Mouse (Mus musculus): ENCODE measurements around the gene Ehd4. TPM values are rescaled to one million over a fixed set of nuclear protein-coding genes. Genes with fewer than 3 reads are reported as not detected.

Ehd4 gene
- polyA plus RNA-seq, 1 experiment from 2014 or later = 22.8 TPM

DNA sequence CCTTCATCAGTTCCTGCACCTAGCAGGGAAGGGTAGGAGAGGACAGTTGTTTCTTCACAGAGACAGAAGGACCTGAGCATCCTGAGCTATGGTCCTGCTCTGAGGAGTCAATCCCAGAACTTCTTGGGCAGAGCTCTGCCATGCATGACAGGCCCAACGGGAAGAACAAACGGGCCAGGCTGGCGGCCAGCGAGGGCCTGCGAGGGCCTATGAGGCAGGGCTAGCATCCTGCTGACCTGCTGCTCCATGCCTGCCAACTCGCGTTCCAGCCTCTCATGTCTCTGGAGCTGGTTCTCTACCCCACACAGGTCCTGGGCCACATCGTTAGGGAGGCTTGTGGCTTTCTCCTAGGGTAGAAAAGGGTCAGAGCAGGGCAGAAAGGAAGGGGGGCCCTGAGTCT, 92.2 kb downstream of the Ehd4 start:
- Histone ChIP-seq H3K9me3 (no peaks in the 10 kb centered on the region), H3K9ac (replicated peaks) (no peak overlapping the region), H3K27me3 (no peaks in the 10 kb centered on the region), H3K4me2 (replicated peaks) (no peak overlapping the region), H3K4me3 (no peak overlapping the region), H3K27ac (replicated peaks) (no peak overlapping the region), H3K36me3 (no peaks in the 10 kb centered on the region), H3K4me1 (no peaks in the 10 kb centered on the region)
- ATAC-seq (ENCODE audit: low FRiP score, low read depth) = no peak
- 74% methylated on average over 8 of the region's 8 CpGs for WGBS

DNA sequence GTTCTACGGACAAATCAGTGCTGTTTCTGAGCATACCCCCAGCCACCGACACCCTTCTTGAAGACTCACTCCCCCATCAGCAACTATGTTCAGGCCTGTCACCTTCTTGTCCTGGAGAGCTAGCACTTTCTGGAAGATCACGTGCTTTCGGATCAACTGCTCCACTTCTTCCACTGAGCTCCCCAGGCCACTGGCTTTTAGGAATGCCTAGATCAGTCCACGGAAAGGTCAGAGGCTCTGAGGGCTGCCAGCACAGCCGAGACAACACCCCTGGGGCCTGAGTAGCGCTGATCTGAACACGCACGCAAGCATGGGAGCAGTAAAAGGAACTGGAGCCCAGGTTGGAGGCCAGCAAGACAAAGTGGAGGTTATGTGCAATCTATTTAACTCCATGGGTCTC, 93.8 kb downstream of the Ehd4 start:
- Histone ChIP-seq H3K4me3 (no peak overlapping the region), H3K27ac (replicated peaks) (no peak overlapping the region), H3K27me3 (no peaks in the 10 kb centered on the region), H3K9ac (replicated peaks) (no peak overlapping the region), H3K36me3 (no peaks in the 10 kb centered on the region), H3K9me3 (no peaks in the 10 kb centered on the region), H3K4me1 (no peaks in the 10 kb centered on the region), H3K4me2 (replicated peaks) (no peak overlapping the region)
- 73% methylated on average over 9 of the region's 9 CpGs for WGBS
- ATAC-seq (ENCODE audit: low FRiP score, low read depth) = no peak

DNA sequence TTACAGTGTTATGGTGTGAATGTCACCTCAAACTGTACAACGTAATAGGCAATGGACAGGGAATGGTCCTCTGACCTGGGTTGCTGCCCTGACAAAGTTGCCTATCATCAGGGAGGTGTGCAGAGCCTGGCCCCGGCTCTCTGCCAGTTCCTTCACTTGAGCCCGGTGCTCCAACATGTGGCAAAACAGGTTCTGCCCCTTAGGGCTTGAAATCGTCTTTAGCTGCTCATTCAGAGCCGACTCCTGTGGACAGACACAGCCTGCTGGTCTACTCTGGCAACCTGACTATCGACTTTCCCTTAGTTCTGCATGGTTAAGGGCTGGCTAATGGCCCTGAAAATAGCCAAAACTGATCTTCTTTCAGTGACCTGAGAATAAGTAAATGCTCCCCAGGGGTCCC, 94.2 kb downstream of the Ehd4 start:
- Histone ChIP-seq H3K4me2 (replicated peaks) (no peak overlapping the region), H3K4me3 (no peak overlapping the region), H3K9me3 (no peaks in the 10 kb centered on the region), H3K27me3 (no peaks in the 10 kb centered on the region), H3K36me3 (no peaks in the 10 kb centered on the region), H3K4me1 (no peaks in the 10 kb centered on the region), H3K27ac (replicated peaks) (no peak overlapping the region), H3K9ac (replicated peaks) (no peak overlapping the region)
- 77% methylated on average over 6 of the region's 6 CpGs for WGBS
- no peak for ATAC-seq (ENCODE audit: low FRiP score, low read depth)

DNA sequence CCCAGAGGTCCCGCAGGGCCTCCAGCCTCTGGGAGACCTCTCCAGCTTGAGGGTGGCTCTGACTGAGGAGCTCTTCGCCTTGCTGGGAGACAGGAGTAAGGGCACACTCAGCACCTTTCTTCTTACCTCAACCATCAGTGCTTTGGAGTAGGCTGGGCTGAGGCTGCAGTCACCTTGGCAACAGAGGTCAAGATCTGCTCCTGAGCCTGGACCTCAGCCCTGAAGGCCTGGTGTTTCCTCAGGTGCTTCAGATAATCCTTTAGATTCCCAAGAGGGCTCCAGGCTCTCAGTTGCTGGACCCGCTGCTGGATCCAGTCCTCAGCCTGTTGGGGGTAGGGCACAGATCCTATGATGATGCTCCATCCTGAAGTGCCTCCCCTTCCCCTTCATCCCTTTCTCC, 94.9 kb downstream of the Ehd4 start:
- Histone ChIP-seq H3K9me3 (no peaks in the 10 kb centered on the region), H3K4me2 (replicated peaks) (no peak overlapping the region), H3K4me1 (no peaks in the 10 kb centered on the region), H3K27ac (replicated peaks) (no peak overlapping the region), H3K36me3 (no peaks in the 10 kb centered on the region), H3K9ac (replicated peaks) (no peak overlapping the region), H3K4me3 (no peak overlapping the region), H3K27me3 (no peaks in the 10 kb centered on the region)
- ATAC-seq (ENCODE audit: low FRiP score, low read depth) = no peak
- 94% methylated on average over 3 of the region's 3 CpGs for WGBS

DNA sequence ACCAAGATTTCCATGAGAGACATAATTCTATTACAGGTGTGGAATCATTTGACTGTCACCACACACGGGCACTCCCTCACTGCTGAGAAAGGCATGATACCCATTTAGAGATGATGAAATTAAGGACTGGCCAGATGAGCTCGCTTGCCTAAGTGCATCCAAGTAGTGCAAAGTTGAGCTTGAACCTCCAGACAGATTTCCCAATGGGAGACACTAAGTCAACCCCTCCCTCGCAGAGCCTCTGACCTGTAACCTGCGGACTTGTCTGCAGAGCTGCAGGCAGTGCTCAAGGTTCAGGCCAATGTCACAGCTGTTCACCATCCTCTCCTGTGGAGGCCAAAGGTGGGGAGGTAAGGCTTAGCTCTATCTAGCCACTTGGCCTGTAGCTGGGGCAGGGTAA, 95.6 kb downstream of the Ehd4 start:
- Histone ChIP-seq H3K9me3 (no peaks in the 10 kb centered on the region), H3K27ac (replicated peaks) (no peak overlapping the region), H3K4me3 (no peak overlapping the region), H3K4me1 (no peaks in the 10 kb centered on the region), H3K36me3 (no peaks in the 10 kb centered on the region), H3K4me2 (replicated peaks) (no peak overlapping the region), H3K27me3 (no peaks in the 10 kb centered on the region), H3K9ac (replicated peaks) (no peak overlapping the region)
- ATAC-seq (ENCODE audit: low FRiP score, low read depth) = no peak
- WGBS = 89% methylated on average over 4 of the region's 4 CpGs

DNA sequence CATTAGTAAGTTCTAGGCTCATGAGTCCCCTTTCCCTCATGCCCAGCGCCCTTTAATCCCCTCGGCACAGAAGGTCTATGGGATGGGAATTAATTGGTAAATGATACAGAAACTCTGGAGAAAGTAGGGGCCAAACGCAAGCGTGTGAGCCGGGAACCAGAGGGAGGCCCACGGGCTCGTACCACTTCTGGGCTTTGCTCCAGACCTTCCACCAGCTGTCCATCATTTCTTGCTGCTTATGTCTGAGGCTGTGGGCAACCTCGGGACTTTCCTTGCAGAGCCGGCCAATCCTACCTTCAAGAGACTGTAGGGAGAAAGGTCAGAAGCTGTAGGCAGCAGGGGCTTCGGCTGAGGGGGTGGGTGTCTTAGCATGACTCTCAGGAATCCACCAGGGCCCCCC, 98.5 kb downstream of the Ehd4 start:
- H3K27me3 ChIP-seq = no peaks in the 10 kb centered on the region
- no peak for ATAC-seq (ENCODE audit: low FRiP score, low read depth)
- no peak overlapping the region for H3K4me3 ChIP-seq
- H3K27ac ChIP-seq (replicated peaks) = no peak overlapping the region
- H3K9ac ChIP-seq (replicated peaks) = no peak overlapping the region
- H3K4me2 ChIP-seq (replicated peaks) = no peak overlapping the region
- WGBS = 87% methylated on average over 10 of the region's 10 CpGs
- no peaks in the 10 kb centered on the region for H3K4me1 ChIP-seq
- H3K9me3 ChIP-seq = no peaks in the 10 kb centered on the region
- H3K36me3 ChIP-seq = no peaks in the 10 kb centered on the region

DNA sequence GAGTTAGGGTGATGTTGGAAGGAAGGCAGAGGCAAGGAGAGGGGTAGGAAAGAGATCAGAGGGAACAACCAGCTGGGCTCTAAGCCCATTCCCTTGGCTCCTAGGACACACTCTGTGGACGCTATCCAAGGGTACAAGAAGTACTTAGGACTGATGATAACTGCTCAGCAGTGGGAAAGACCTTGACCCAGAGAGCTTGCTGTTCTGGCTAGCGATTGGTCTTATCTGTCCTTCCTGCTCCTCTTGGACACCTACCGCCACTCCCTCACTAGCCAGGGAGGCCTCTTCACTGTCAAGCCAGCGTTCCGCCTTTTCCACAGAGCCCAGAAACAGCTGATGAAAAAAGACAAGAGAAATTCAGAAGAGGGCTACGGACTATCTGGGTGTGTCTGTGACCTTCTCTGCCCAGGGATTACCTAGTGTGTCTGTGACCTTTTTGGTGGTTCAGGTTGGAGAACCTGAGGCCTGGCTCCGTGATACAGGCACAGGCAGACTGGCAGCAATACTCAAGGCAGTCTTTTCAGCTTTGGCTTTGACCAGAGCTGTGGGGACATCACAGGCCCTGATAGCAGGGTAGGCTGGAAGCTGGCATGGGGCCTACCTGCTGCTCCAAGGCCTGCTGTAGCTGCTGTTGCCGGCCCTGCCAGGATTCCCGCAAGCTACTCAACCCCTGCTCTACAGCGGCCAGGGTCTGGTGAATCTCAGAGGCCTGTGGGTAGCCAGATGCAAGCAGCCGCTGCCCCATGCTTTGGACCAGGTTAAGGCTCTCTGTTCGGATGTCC, 99.4 kb downstream of the Ehd4 start:
- H3K4me2 ChIP-seq (replicated peaks) = no peak overlapping the region
- no peak overlapping the region for H3K9ac ChIP-seq (replicated peaks)
- H3K36me3 ChIP-seq = no peaks in the 10 kb centered on the region
- no peaks in the 10 kb centered on the region for H3K9me3 ChIP-seq
- H3K27ac ChIP-seq (replicated peaks) = no peak overlapping the region
- H3K27me3 ChIP-seq = no peaks in the 10 kb centered on the region
- WGBS = 89% methylated on average over 12 of the region's 12 CpGs
- H3K4me3 ChIP-seq = no peak overlapping the region
- H3K4me1 ChIP-seq = no peaks in the 10 kb centered on the region
- no peak for ATAC-seq (ENCODE audit: low FRiP score, low read depth)

DNA sequence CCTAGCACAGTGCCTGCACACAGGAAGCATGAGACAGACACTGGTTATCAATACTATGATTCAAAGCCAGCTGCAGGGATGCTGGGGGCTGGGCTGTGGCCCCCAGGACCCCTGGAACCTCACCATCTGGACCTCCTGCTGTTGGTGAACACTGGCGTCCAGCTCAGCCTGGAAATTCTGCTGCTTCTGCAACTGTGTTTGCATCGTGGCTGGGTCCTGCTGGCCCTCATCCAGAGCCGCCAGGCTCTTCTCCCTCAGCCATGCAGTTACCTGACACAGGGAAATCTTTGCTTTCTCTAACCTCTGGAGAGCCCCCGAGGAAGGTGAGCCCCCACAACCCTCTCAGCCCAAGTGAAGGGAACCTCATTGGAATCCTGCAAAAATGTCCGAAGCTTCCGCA, 103.0 kb downstream of the Ehd4 start:
- no peak for ATAC-seq (ENCODE audit: low FRiP score, low read depth)
- Histone ChIP-seq H3K27me3 (peaks cover 3% of the 10 kb centered on the region; the same call in 1 of the 2 replicates), H3K9ac (replicated peaks) (no peak overlapping the region), H3K27ac (replicated peaks) (no peak overlapping the region), H3K4me1 (no peaks in the 10 kb centered on the region; the same call in 1 of the 2 replicates), H3K4me2 (replicated peaks) (no peak overlapping the region), H3K36me3 (no peaks in the 10 kb centered on the region), H3K4me3 (no peak overlapping the region), H3K9me3 (no peaks in the 10 kb centered on the region)
- 63% methylated on average over 6 of the region's 6 CpGs for WGBS

DNA sequence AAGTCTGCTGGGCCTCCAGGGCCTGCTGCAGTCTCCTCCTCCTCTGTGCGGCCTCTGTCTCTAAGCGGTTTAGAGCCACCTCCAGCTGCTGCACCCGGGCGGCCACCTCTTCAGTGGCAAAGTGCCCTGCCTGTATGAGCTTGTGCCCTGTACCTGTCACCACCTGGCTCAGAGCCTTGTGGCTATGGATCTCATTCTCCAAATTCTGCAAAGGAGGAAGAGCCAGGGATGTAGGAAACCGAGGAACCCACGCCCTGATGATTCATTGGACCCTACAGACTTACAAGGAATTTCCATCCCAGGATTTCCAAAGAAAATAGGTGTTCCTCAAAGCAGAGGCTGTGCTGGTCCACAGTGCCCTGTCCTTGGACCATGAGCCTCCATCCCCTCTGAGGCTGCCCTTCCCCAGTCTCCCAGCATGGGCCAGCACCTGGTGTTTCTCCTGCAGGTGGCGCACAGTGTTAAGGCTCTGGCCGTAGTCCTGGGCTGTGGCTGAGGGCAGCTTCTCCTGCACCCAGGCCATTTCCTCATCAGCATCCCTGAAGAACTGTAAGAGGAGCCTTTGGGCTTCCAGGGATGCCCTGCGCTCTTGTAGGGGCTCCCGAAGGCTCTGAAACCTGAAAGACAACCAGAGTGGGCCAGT, 104.7 kb downstream of the Ehd4 start:
- Histone ChIP-seq H3K9ac (replicated peaks) (no peak overlapping the region), H3K36me3 (no peaks in the 10 kb centered on the region), H3K4me2 (replicated peaks) (no peak overlapping the region), H3K27ac (replicated peaks) (no peak overlapping the region), H3K4me1 (no peaks in the 10 kb centered on the region; the same call in 1 of the 2 replicates), H3K9me3 (no peaks in the 10 kb centered on the region), H3K27me3 (peaks cover 5% of the 10 kb centered on the region; the same call in 1 of the 2 replicates), H3K4me3 (no peak overlapping the region)
- WGBS = 59% methylated on average over 10 of the region's 10 CpGs
- ATAC-seq (ENCODE audit: low FRiP score, low read depth) = no peak

DNA sequence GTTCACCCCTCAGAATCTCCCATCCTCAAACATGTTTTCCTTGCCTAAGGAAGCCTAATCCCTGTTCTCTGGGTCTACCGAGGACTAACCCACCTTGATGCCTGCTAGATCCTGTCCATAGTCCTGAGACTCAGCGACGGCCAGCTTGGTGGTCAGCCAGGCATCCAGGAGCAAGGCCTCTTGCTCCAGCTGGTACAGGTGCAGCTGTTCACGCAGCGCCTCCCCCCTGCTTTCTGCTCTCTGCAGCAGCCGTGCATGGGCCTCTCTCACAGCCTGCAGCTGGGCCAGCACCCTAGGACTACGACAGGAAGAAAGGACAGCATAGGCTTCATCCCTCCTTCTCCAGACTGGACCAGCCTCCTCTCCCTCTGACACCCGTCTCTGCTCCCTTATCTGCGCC, 106.2 kb downstream of the Ehd4 start:
- Histone ChIP-seq H3K4me1 (no peaks in the 10 kb centered on the region; the same call in 1 of the 2 replicates), H3K4me2 (replicated peaks) (no peak overlapping the region)
- 77% methylated on average over 9 of the region's 9 CpGs for WGBS

DNA sequence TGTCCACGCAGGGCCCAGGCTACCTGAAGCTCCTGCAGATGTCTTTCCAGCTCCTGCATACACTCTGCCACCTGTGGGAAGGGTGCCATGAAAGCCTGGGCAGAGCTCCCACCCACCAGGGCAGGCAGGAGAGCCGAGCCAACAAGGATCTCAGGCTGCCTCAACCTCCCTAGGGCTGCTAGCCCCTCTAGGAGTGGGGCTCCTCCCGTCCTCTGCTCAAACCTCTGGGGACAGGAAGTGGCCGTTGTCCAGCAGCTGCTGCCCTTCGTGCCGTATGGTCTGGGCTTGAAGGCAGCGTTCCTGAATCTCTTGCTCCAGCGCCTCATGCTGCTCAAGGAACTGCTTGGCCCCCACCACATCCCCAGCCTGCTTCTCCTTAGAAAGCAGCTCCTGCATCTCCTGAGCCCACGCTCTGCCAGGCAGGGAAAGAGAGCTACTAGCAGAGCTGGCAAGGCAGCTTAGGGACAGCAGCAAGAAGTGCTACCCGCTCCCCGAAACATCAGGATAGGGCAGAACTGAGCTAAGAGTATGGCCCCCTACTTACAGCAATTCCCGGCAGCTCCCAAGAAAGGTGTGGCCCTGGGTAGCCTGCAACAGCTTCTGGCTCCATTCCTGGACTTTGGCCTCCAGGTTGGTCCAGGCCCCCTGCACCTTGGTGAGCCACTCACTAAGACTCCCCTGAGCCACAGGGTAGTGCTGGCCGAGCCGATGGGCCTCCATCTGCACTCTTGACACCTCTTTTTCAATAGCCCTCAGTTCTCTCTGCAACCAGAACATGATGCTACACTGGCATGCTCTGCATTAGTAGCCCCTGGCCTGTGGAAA, 107.7 kb downstream of the Ehd4 start:
- H3K27ac ChIP-seq (replicated peaks) = no peak overlapping the region
- no peak for ATAC-seq (ENCODE audit: low FRiP score, low read depth)
- H3K4me2 ChIP-seq (replicated peaks) = no peak overlapping the region
- peaks cover 10% of the 10 kb centered on the region for H3K36me3 ChIP-seq
- no peaks in the 10 kb centered on the region; the same call in 1 of the 2 replicates for H3K4me1 ChIP-seq
- no peak overlapping the region for H3K9ac ChIP-seq (replicated peaks)
- no peak overlapping the region for H3K4me3 ChIP-seq
- 71% methylated on average over 14 of the region's 14 CpGs for WGBS
- no peaks in the 10 kb centered on the region for H3K9me3 ChIP-seq
- H3K27me3 ChIP-seq = peaks cover 5% of the 10 kb centered on the region; the same call in 1 of the 2 replicates

More for the DNA sequence above, 106.2 kb downstream of the Ehd4 start:
- no peaks in the 10 kb centered on the region for H3K9me3 ChIP-seq
- no peak overlapping the region for H3K4me3 ChIP-seq
- no peak for ATAC-seq (ENCODE audit: low FRiP score, low read depth)
- H3K9ac ChIP-seq (replicated peaks) = no peak overlapping the region; the same call in 1 of the 2 replicates
- peaks cover 5% of the 10 kb centered on the region; the same call in 1 of the 2 replicates for H3K27me3 ChIP-seq
- no peak overlapping the region for H3K27ac ChIP-seq (replicated peaks)
- H3K36me3 ChIP-seq = no peaks in the 10 kb centered on the region

DNA sequence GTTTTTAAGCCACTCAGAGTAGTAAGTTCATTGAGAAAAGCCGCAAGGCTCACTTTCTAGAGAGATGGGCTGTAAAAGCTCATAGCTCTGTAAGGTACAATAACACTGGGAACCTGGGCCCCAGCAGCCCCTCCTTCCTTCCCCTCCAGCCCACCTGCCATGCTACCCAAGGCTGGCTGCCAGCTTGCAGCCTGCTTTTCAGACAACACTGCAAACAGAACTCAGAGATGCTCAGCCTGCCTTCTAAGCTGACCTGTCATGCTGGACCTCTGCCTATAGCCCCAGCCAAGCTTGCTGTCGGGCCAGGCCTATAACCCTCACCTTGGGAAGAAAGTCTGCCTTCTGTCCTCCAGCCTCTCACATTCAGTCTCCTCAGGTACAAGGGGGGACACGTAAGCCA, 109.7 kb downstream of the Ehd4 start:
- no peak overlapping the region for H3K4me3 ChIP-seq
- H3K9me3 ChIP-seq = no peaks in the 10 kb centered on the region
- no peak overlapping the region for H3K27ac ChIP-seq (replicated peaks)
- no peak overlapping the region for H3K4me2 ChIP-seq (replicated peaks)
- peaks cover 5% of the 10 kb centered on the region; the same call in 1 of the 2 replicates for H3K27me3 ChIP-seq
- WGBS = 72% methylated on average over 3 of the region's 3 CpGs
- H3K9ac ChIP-seq (replicated peaks) = no peak overlapping the region
- ATAC-seq (ENCODE audit: low FRiP score, low read depth) = no peak
- peaks cover 31% of the 10 kb centered on the region for H3K36me3 ChIP-seq
- H3K4me1 ChIP-seq = no peaks in the 10 kb centered on the region; the same call in 1 of the 2 replicates

All from midbrain, embryonic 12.5 days (tissue).